Mouse (Mus musculus): ENCODE measurements around the gene Tcf3. TPM values are rescaled to one million over a fixed set of nuclear protein-coding genes. Genes with fewer than 3 reads are reported as not detected.

The Tcf3 gene
- total RNA-seq, 1 experiment: 90.9 TPM

- no peaks in the 10 kb centered on the region for H3K36me3 ChIP-seq (ENCODE audit: control insufficient read depth, insufficient read depth, low read length, poor library complexity, severe bottlenecking)
- peaks cover 2 to 3% of the 10 kb centered on the region in 2 experiments; a peak in 1 of 4 replicates for H3K4me1 ChIP-seq (ENCODE audit: control insufficient read depth in 2 of 2, insufficient read depth in 2 of 2, low read length in 2 of 2, poor library complexity in 1 of 2)
- no peaks in the 10 kb centered on the region for H3K9me3 ChIP-seq (ENCODE audit: control insufficient read depth, insufficient read depth, low read depth, low read length)
- no peak overlapping the region for H3K9ac ChIP-seq (ENCODE audit: insufficient read depth, low read depth, low read length, poor library complexity, severe bottlenecking)
- in situ Hi-C loops (cut with MboI; ENCODE audit: low sequenced_read_pairs in 2 of 2, unreplicated experiment in 2 of 2): no loop called here
- TF ChIP-seq CHD2 (IDR thresholded peaks at IDR 0.05; ENCODE audit: low read depth, low read length) (no peak), ZNF384 (IDR thresholded peaks at IDR 0.05; ENCODE audit: low read depth, low read length) (no peak), MAFK (IDR thresholded peaks at IDR 0.05; ENCODE audit: insufficient read depth, low read depth, low read length) (no peak), ZC3H11A (IDR thresholded peaks at IDR 0.05; ENCODE audit: borderline replicate concordance, low read depth, low read length) (no peak), HCFC1 (IDR thresholded peaks at IDR 0.05; ENCODE audit: borderline replicate concordance, insufficient read depth, low read length) (no peak)
- H3K27ac ChIP-seq (ENCODE audit: insufficient read depth, low read depth, low read length, poor library complexity, severe bottlenecking): no peak overlapping the region
- no peak overlapping the region for H3K4me3 ChIP-seq (ENCODE audit: insufficient read depth in 1 of 2, low read depth in 1 of 2, low read length in 2 of 2, poor library complexity in 1 of 2, severe bottlenecking in 1 of 2)
- no peak for DNase-seq (ENCODE audit: low read depth, low spot score)
These were observed 10.3 kb upstream of the Tcf3 start for GRCm38 (mm10) chr10:80443575-80444278.

- no peak overlapping the region for H3K27ac ChIP-seq (ENCODE audit: insufficient read depth, low read depth, low read length, poor library complexity, severe bottlenecking)
- in situ Hi-C loops (cut with MboI; ENCODE audit: low sequenced_read_pairs in 2 of 2, unreplicated experiment in 2 of 2): no loop called here
- no peak for DNase-seq (ENCODE audit: low read depth, low spot score)
- no peaks in the 10 kb centered on the region for H3K36me3 ChIP-seq (ENCODE audit: control insufficient read depth, insufficient read depth, low read length, poor library complexity, severe bottlenecking)
- no peak overlapping the region for H3K4me3 ChIP-seq (ENCODE audit: insufficient read depth in 1 of 2, low read depth in 1 of 2, low read length in 2 of 2, poor library complexity in 1 of 2, severe bottlenecking in 1 of 2)
- H3K9me3 ChIP-seq (ENCODE audit: control insufficient read depth, insufficient read depth, low read depth, low read length): no peaks in the 10 kb centered on the region
- TF ChIP-seq ZNF384 (IDR thresholded peaks at IDR 0.05; ENCODE audit: low read depth, low read length) (no peak), CHD2 (IDR thresholded peaks at IDR 0.05; ENCODE audit: low read depth, low read length) (no peak), MAFK (IDR thresholded peaks at IDR 0.05; ENCODE audit: insufficient read depth, low read depth, low read length) (no peak), ZC3H11A (IDR thresholded peaks at IDR 0.05; ENCODE audit: borderline replicate concordance, low read depth, low read length) (no peak), HCFC1 (IDR thresholded peaks at IDR 0.05; ENCODE audit: borderline replicate concordance, insufficient read depth, low read length) (no peak)
- H3K4me1 ChIP-seq (ENCODE audit: control insufficient read depth in 2 of 2, insufficient read depth in 2 of 2, low read length in 2 of 2, poor library complexity in 1 of 2): peaks cover 2 to 3% of the 10 kb centered on the region in 2 experiments; a peak in 1 of 4 replicates
- no peak overlapping the region for H3K9ac ChIP-seq (ENCODE audit: insufficient read depth, low read depth, low read length, poor library complexity, severe bottlenecking)
These were observed 9.5 kb upstream of the Tcf3 start for GRCm38 (mm10) chr10:80442989-80443388.

GRCm38 (mm10) chr10:80441598-80441997 is 8.2 kb upstream of the Tcf3 start:
- in situ Hi-C loops (cut with MboI; ENCODE audit: low sequenced_read_pairs in 2 of 2, unreplicated experiment in 2 of 2): no loop called here
- TF ChIP-seq ZC3H11A (IDR thresholded peaks at IDR 0.05; ENCODE audit: borderline replicate concordance, low read depth, low read length) (no peak), ZNF384 (IDR thresholded peaks at IDR 0.05; ENCODE audit: low read depth, low read length) (no peak), MAFK (IDR thresholded peaks at IDR 0.05; ENCODE audit: insufficient read depth, low read depth, low read length) (no peak), CHD2 (IDR thresholded peaks at IDR 0.05; ENCODE audit: low read depth, low read length) (no peak), HCFC1 (IDR thresholded peaks at IDR 0.05; ENCODE audit: borderline replicate concordance, insufficient read depth, low read length) (no peak)
- DNase-seq (ENCODE audit: low read depth, low spot score): peak; percentile 60
- Histone ChIP-seq H3K9ac (ENCODE audit: insufficient read depth, low read depth, low read length, poor library complexity, severe bottlenecking) (no peak overlapping the region), H3K4me1 (ENCODE audit: control insufficient read depth in 2 of 2, insufficient read depth in 2 of 2, low read length in 2 of 2, poor library complexity in 1 of 2) (peaks cover 2 to 6% of the 10 kb centered on the region in 2 experiments; a peak in 1 of 4 replicates), H3K27ac (ENCODE audit: insufficient read depth, low read depth, low read length, poor library complexity, severe bottlenecking) (no peak overlapping the region), H3K9me3 (ENCODE audit: control insufficient read depth, insufficient read depth, low read depth, low read length) (no peaks in the 10 kb centered on the region), H3K4me3 (ENCODE audit: insufficient read depth in 1 of 2, low read depth in 1 of 2, low read length in 2 of 2, poor library complexity in 1 of 2, severe bottlenecking in 1 of 2) (no peak overlapping the region), H3K36me3 (ENCODE audit: control insufficient read depth, insufficient read depth, low read length, poor library complexity, severe bottlenecking) (no peaks in the 10 kb centered on the region)

GRCm38 (mm10) chr10:80440031-80440430 is 6.6 kb upstream of the Tcf3 start:
- in situ Hi-C loops (cut with MboI; ENCODE audit: low sequenced_read_pairs in 2 of 2, unreplicated experiment in 2 of 2): no loop called here
- H3K36me3 ChIP-seq (ENCODE audit: control insufficient read depth, insufficient read depth, low read length, poor library complexity, severe bottlenecking): no peaks in the 10 kb centered on the region
- no peak for DNase-seq (ENCODE audit: low read depth, low spot score)

More at GRCm38 (mm10) chr10:80440031-80440430, 6.6 kb upstream of the Tcf3 start:
- Histone ChIP-seq H3K27ac (ENCODE audit: insufficient read depth, low read depth, low read length, poor library complexity, severe bottlenecking) (no peak overlapping the region), H3K4me3 (ENCODE audit: insufficient read depth in 1 of 2, low read depth in 1 of 2, low read length in 2 of 2, poor library complexity in 1 of 2, severe bottlenecking in 1 of 2) (no peak overlapping the region), H3K9me3 (ENCODE audit: control insufficient read depth, insufficient read depth, low read depth, low read length) (no peaks in the 10 kb centered on the region), H3K4me1 (ENCODE audit: control insufficient read depth in 2 of 2, insufficient read depth in 2 of 2, low read length in 2 of 2, poor library complexity in 1 of 2) (peaks cover 0 to 2% of the 10 kb centered on the region in 2 experiments; a peak in 1 of 4 replicates), H3K9ac (ENCODE audit: insufficient read depth, low read depth, low read length, poor library complexity, severe bottlenecking) (no peak overlapping the region)
- TF ChIP-seq MAFK (IDR thresholded peaks at IDR 0.05; ENCODE audit: insufficient read depth, low read depth, low read length): no peak
- no peak for TF ChIP-seq ZNF384 (IDR thresholded peaks at IDR 0.05; ENCODE audit: low read depth, low read length)
- TF ChIP-seq HCFC1 (IDR thresholded peaks at IDR 0.05; ENCODE audit: borderline replicate concordance, insufficient read depth, low read length): no peak
- no peak for TF ChIP-seq ZC3H11A (IDR thresholded peaks at IDR 0.05; ENCODE audit: borderline replicate concordance, low read depth, low read length)
- TF ChIP-seq CHD2 (IDR thresholded peaks at IDR 0.05; ENCODE audit: low read depth, low read length): no peak
